Mouse (Mus musculus): ENCODE results near the gene Wdr5b. TPM values are rescaled to one million over a fixed set of nuclear protein-coding genes. Genes with fewer than 3 reads are reported as not detected.

Wdr5b gene
- polyA plus RNA-seq, 1 experiment = 4.4 TPM

GRCm38 (mm10) chr16:36068356-36068755 is 27.4 kb downstream of the Wdr5b start:
- no peaks in the 10 kb centered on the region for H3K4me1 ChIP-seq (ENCODE audit: control insufficient read depth, insufficient read depth, low read length)
- TF ChIP-seq CTCF (IDR thresholded peaks at IDR 0.05; ENCODE audit: extremely low read depth, insufficient read depth, low read length) (no peak), POLR2A (IDR thresholded peaks at IDR 0.05; ENCODE audit: extremely low read depth, insufficient read depth, low read length) (no peak)

GRCm38 (mm10) chr16:36069819-36070575 is 29.0 kb downstream of the Wdr5b start:
- Histone ChIP-seq H3K27ac (ENCODE audit: insufficient read depth, low read length) (no peak overlapping the region), H3K4me1 (ENCODE audit: control insufficient read depth, insufficient read depth, low read length) (no peaks in the 10 kb centered on the region), H3K4me3 (ENCODE audit: insufficient read depth, low read length) (no peak overlapping the region; the same call in 1 of the 2 replicates)
- TF ChIP-seq CTCF (IDR thresholded peaks at IDR 0.05; ENCODE audit: extremely low read depth, insufficient read depth, low read length) (no peak), POLR2A (IDR thresholded peaks at IDR 0.05; ENCODE audit: extremely low read depth, insufficient read depth, low read length) (no peak)

More at GRCm38 (mm10) chr16:36068356-36068755, 27.4 kb downstream of the Wdr5b start:
- H3K4me3 ChIP-seq (ENCODE audit: insufficient read depth, low read length) = no peak overlapping the region
- no peak overlapping the region for H3K27ac ChIP-seq (ENCODE audit: insufficient read depth, low read length)

- H3K4me3 ChIP-seq (ENCODE audit: insufficient read depth, low read length) = peak overlapping the region; percentile 67
Observed at GRCm38 (mm10) chr16:36071071-36071449, 30.1 kb downstream of the Wdr5b start.

GRCm38 (mm10) chr16:36071450-36072379 is 30.7 kb downstream of the Wdr5b start, which contains the start of the genes Fam162a and Ccdc58:
TSS of gene Fam162a (minus strand) at chr16:36071594.
TSS of gene Ccdc58 (plus strand) at chr16:36071685.
- no peaks in the 10 kb centered on the region for H3K4me1 ChIP-seq (ENCODE audit: control insufficient read depth, insufficient read depth, low read length)
- peak within 1 kb of the TSS; percentile 67 for H3K4me3 ChIP-seq (ENCODE audit: insufficient read depth, low read length)
- TF ChIP-seq POLR2A (IDR thresholded peaks at IDR 0.05; ENCODE audit: extremely low read depth, insufficient read depth, low read length) = peak; percentile 92
- no peak for TF ChIP-seq CTCF (IDR thresholded peaks at IDR 0.05; ENCODE audit: extremely low read depth, insufficient read depth, low read length)
- H3K27ac ChIP-seq (ENCODE audit: insufficient read depth, low read length) = peak within 1 kb of the TSS; percentile 93

More at GRCm38 (mm10) chr16:36071071-36071449, 30.1 kb downstream of the Wdr5b start:
- H3K4me1 ChIP-seq (ENCODE audit: control insufficient read depth, insufficient read depth, low read length) = no peaks in the 10 kb centered on the region
- TF ChIP-seq CTCF (IDR thresholded peaks at IDR 0.05; ENCODE audit: extremely low read depth, insufficient read depth, low read length) (no peak), POLR2A (IDR thresholded peaks at IDR 0.05; ENCODE audit: extremely low read depth, insufficient read depth, low read length) (no peak)
- no peak overlapping the region for H3K27ac ChIP-seq (ENCODE audit: insufficient read depth, low read length)

- H3K27ac ChIP-seq (ENCODE audit: insufficient read depth, low read length) = no peak overlapping the region
- TF ChIP-seq POLR2A (IDR thresholded peaks at IDR 0.05; ENCODE audit: extremely low read depth, insufficient read depth, low read length) = no peak
- TF ChIP-seq CTCF (IDR thresholded peaks at IDR 0.05; ENCODE audit: extremely low read depth, insufficient read depth, low read length) = no peak
- H3K4me3 ChIP-seq (ENCODE audit: insufficient read depth, low read length) = peak overlapping the region; percentile 67
- no peaks in the 10 kb centered on the region for H3K4me1 ChIP-seq (ENCODE audit: control insufficient read depth, insufficient read depth, low read length)
Observed at GRCm38 (mm10) chr16:36072410-36073011, 31.5 kb downstream of the Wdr5b start.

GRCm38 (mm10) chr16:36074772-36075171 is 33.8 kb downstream of the Wdr5b start:
- no peak overlapping the region for H3K4me3 ChIP-seq (ENCODE audit: insufficient read depth, low read length)
- H3K4me1 ChIP-seq (ENCODE audit: control insufficient read depth, insufficient read depth, low read length) = no peaks in the 10 kb centered on the region
- no peak for TF ChIP-seq POLR2A (IDR thresholded peaks at IDR 0.05; ENCODE audit: extremely low read depth, insufficient read depth, low read length)
- no peak for TF ChIP-seq CTCF (IDR thresholded peaks at IDR 0.05; ENCODE audit: extremely low read depth, insufficient read depth, low read length)
- no peak overlapping the region for H3K27ac ChIP-seq (ENCODE audit: insufficient read depth, low read length)

- TF ChIP-seq CTCF (IDR thresholded peaks at IDR 0.05; ENCODE audit: extremely low read depth, insufficient read depth, low read length) = no peak
- TF ChIP-seq POLR2A (IDR thresholded peaks at IDR 0.05; ENCODE audit: extremely low read depth, insufficient read depth, low read length) = no peak
- no peaks in the 10 kb centered on the region for H3K4me1 ChIP-seq (ENCODE audit: control insufficient read depth, insufficient read depth, low read length)
- no peak overlapping the region for H3K4me3 ChIP-seq (ENCODE audit: insufficient read depth, low read length)
- H3K27ac ChIP-seq (ENCODE audit: insufficient read depth, low read length) = no peak overlapping the region
Observed at GRCm38 (mm10) chr16:36079916-36080315, 38.9 kb downstream of the Wdr5b start.

- TF ChIP-seq CTCF (IDR thresholded peaks at IDR 0.05; ENCODE audit: extremely low read depth, insufficient read depth, low read length) = no peak
- no peak for TF ChIP-seq POLR2A (IDR thresholded peaks at IDR 0.05; ENCODE audit: extremely low read depth, insufficient read depth, low read length)
- Histone ChIP-seq H3K4me1 (ENCODE audit: control insufficient read depth, insufficient read depth, low read length) (no peaks in the 10 kb centered on the region), H3K4me3 (ENCODE audit: insufficient read depth, low read length) (no peak overlapping the region), H3K27ac (ENCODE audit: insufficient read depth, low read length) (no peak overlapping the region)
Observed at GRCm38 (mm10) chr16:36087846-36088245, 46.9 kb downstream of the Wdr5b start.

GRCm38 (mm10) chr16:36089065-36089464 is 48.1 kb downstream of the Wdr5b start:
- Histone ChIP-seq H3K4me3 (ENCODE audit: insufficient read depth, low read length) (no peak overlapping the region), H3K4me1 (ENCODE audit: control insufficient read depth, insufficient read depth, low read length) (no peaks in the 10 kb centered on the region), H3K27ac (ENCODE audit: insufficient read depth, low read length) (no peak overlapping the region)
- no peak for TF ChIP-seq POLR2A (IDR thresholded peaks at IDR 0.05; ENCODE audit: extremely low read depth, insufficient read depth, low read length)
- no peak for TF ChIP-seq CTCF (IDR thresholded peaks at IDR 0.05; ENCODE audit: extremely low read depth, insufficient read depth, low read length)
